25 mouse cellular contexts compared by ENCODE assay signal in the genomic region with DNA sequence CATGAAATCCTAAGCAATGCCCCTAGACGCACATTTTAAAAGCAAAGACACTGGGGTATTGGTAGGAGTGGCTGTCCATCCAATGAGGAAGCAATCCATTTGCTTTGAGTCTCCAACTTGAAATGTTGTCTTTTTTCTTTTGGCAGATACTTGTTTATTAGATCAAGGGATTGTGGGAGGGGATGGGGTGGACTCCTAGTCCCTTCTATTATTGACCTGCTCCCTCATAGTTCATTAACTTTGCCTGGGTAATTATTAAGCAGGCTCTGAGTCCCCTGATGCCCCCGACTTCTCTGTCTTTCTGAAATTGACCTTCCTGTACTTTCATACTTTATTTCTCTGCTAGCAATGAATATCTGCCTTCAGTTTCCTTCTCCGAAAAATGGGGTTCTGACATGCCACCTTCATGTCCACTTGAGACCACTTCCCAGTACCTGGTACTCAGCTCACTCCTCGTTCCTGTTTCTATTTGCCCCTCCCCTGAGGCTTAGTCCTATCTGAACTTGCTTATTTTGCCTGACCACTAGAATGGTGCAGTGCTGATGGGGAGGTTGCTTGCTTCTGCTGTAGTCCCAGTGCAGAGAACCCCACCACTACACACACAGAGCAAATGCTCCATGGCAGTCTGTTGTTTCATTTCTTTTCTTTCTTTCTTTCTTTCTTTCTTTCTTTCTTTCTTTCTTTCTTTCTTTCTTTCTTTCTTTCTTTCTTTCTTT. TPM values are rescaled to one million over a fixed set of nuclear protein-coding genes. Genes with fewer than 3 reads are reported as not detected.
DNase-seq lines count a peak whose midpoint lies in the region; ATAC-seq and TF ChIP-seq lines count a peak whose summit lies in the region.
"Had no signal": no experiment of that assay in that cellular context is flagged by ENCODE, and none has a peak within 500 bp of the region (broad histone marks: within the 10 kb centered on the region; RNA-seq: fewer than 3 reads in every experiment).

No protein-coding gene starts in this region.

- WGBS in kidney, embryonic 14.5 days = 63% methylated on average over 4 of the region's 4 CpGs
- WGBS in kidney, embryonic 15.5 days = 56% methylated on average over 4 of the region's 4 CpGs
- 55% methylated on average over 4 of the region's 4 CpGs for WGBS in liver, embryonic 11.5 days
- 40% methylated on average over 4 of the region's 4 CpGs for WGBS in liver, postnatal 0 days (ENCODE audit: insufficient replicate concordance)
- WGBS in hindbrain, embryonic 14.5 days = 79% methylated on average over 4 of the region's 4 CpGs
- 78% methylated on average over 4 of the region's 4 CpGs for WGBS in hindbrain, embryonic 12.5 days

- no peaks in the 10 kb centered on the region for H3K36me3 ChIP-seq in kidney, embryonic 14.5 days (ENCODE audit: control insufficient read depth, insufficient read depth, low read length)
- no peaks in the 10 kb centered on the region for H3K36me3 ChIP-seq in kidney, embryonic 15.5 days
- H3K36me3 ChIP-seq in liver, embryonic 11.5 days (ENCODE audit: control insufficient read depth, insufficient read depth, low read length) = no peaks in the 10 kb centered on the region
- H3K36me3 ChIP-seq in liver, postnatal 0 days (replicated peaks; ENCODE audit: insufficient read depth, low read length) = no peaks in the 10 kb centered on the region
- H3K36me3 ChIP-seq in hindbrain, embryonic 14.5 days (replicated peaks; ENCODE audit: control insufficient read depth, insufficient read depth) = no peaks in the 10 kb centered on the region
- H3K36me3 ChIP-seq in hindbrain, embryonic 12.5 days = no peaks in the 10 kb centered on the region
- H3K36me3 ChIP-seq: hindbrain, embryonic 13.5 days; neural tube, embryonic 15.5 days had no signal

- no peaks in the 10 kb centered on the region for H3K27me3 ChIP-seq in kidney, embryonic 14.5 days (ENCODE audit: control insufficient read depth, insufficient read depth, low read length)
- peaks cover 6% of the 10 kb centered on the region; the same call in 1 of the 2 replicates for H3K27me3 ChIP-seq in kidney, embryonic 15.5 days
- no peaks in the 10 kb centered on the region for H3K27me3 ChIP-seq in liver, embryonic 11.5 days (replicated peaks; ENCODE audit: control insufficient read depth, insufficient read depth, low read length)
- H3K27me3 ChIP-seq in liver, postnatal 0 days (ENCODE audit: insufficient read depth, low read length) = no peaks in the 10 kb centered on the region
- no peaks in the 10 kb centered on the region for H3K27me3 ChIP-seq in hindbrain, embryonic 14.5 days (ENCODE audit: control insufficient read depth, insufficient read depth, low read length)
- H3K27me3 ChIP-seq in hindbrain, embryonic 12.5 days = no peaks in the 10 kb centered on the region
- H3K27me3 ChIP-seq: hindbrain, embryonic 13.5 days; neural tube, embryonic 15.5 days had no signal

- H3K4me3 ChIP-seq in kidney, embryonic 14.5 days (ENCODE audit: low read length) = no peak overlapping the region
- no peak overlapping the region for H3K4me3 ChIP-seq in kidney, embryonic 15.5 days (replicated peaks)
- no peak overlapping the region for H3K4me3 ChIP-seq in liver, embryonic 11.5 days (ENCODE audit: low read depth, low read length)
- H3K4me3 ChIP-seq in liver, postnatal 0 days (ENCODE audit: low read depth, low read length) = no peak overlapping the region
- H3K4me3 ChIP-seq in hindbrain, embryonic 14.5 days (replicated peaks; ENCODE audit: low read length) = no peak overlapping the region
- no peak overlapping the region for H3K4me3 ChIP-seq in hindbrain, embryonic 12.5 days
- H3K4me3 ChIP-seq: heart, adult 2 months; hindbrain, embryonic 13.5 days; neural tube, embryonic 15.5 days had no signal

- DNase-seq in kidney, adult 11 months = peak; percentile 72
- DNase-seq in liver, embryonic 11.5 days (ENCODE audit: low spot score) = no peak
- no peak for DNase-seq in liver, postnatal 0 days
- DNase-seq in embryo, embryonic 11 days = no peak
- no peak for DNase-seq in hindbrain, embryonic 14.5 days (ENCODE audit: low spot score)
- DNase-seq: adrenal gland, postnatal 10 days; cerebellum, adult 8-10 months; gastrocnemius, postnatal 36 days; heart, adult 2 months; lung, adult 2 months; lung, postnatal 14 days; right cerebral cortex, adult 18-20 months; right cerebral cortex, postnatal 4 days; thymus, adult 2 months; thymus, postnatal 4 days had no signal

- no peak overlapping the region for H3K27ac ChIP-seq in kidney, embryonic 14.5 days (ENCODE audit: low read depth, low read length)
- H3K27ac ChIP-seq in kidney, embryonic 15.5 days = peak overlapping the region; percentile 64
- H3K27ac ChIP-seq in liver, embryonic 11.5 days (ENCODE audit: low read depth, low read length) = peak overlapping the region; percentile 45; the same call in 1 of the 2 replicates
- H3K27ac ChIP-seq in liver, postnatal 0 days (ENCODE audit: low read depth) = peak overlapping the region; percentile 86
- H3K27ac ChIP-seq in hindbrain, embryonic 14.5 days = no peak overlapping the region
- no peak overlapping the region for H3K27ac ChIP-seq in hindbrain, embryonic 12.5 days
- H3K27ac ChIP-seq: heart, adult 2 months; hindbrain, embryonic 13.5 days; neural tube, embryonic 15.5 days had no signal

- TF ChIP-seq CTCF in liver, postnatal 0 days (IDR thresholded peaks at IDR 0.05; ENCODE audit: low read depth) = no peak

- H3K9ac ChIP-seq in kidney, embryonic 14.5 days (ENCODE audit: low read depth, low read length) = no peak overlapping the region
- H3K9ac ChIP-seq in kidney, embryonic 15.5 days = no peak overlapping the region
- H3K9ac ChIP-seq in liver, embryonic 11.5 days (ENCODE audit: low read depth, low read length) = no peak overlapping the region
- H3K9ac ChIP-seq in liver, postnatal 0 days (replicated peaks) = no peak overlapping the region
- no peak overlapping the region for H3K9ac ChIP-seq in hindbrain, embryonic 14.5 days
- H3K9ac ChIP-seq in hindbrain, embryonic 12.5 days = no peak overlapping the region
- H3K9ac ChIP-seq: hindbrain, embryonic 13.5 days; neural tube, embryonic 15.5 days had no signal

- H3K4me1 ChIP-seq in kidney, embryonic 14.5 days (ENCODE audit: control insufficient read depth, insufficient read depth, low read length) = no peaks in the 10 kb centered on the region
- 0 out of 2 replicates have a peak, but pooled peaks cover 6% of the 10 kb centered on the region for H3K4me1 ChIP-seq in kidney, embryonic 15.5 days
- no peaks in the 10 kb centered on the region for H3K4me1 ChIP-seq in liver, embryonic 11.5 days (replicated peaks; ENCODE audit: control insufficient read depth, insufficient read depth, low read length)
- H3K4me1 ChIP-seq in liver, postnatal 0 days (ENCODE audit: insufficient read depth) = peaks cover 3% of the 10 kb centered on the region; the same call in 1 of the 2 replicates
- no peaks in the 10 kb centered on the region for H3K4me1 ChIP-seq in hindbrain, embryonic 14.5 days (replicated peaks; ENCODE audit: control insufficient read depth, insufficient read depth, low read length)
- no peaks in the 10 kb centered on the region for H3K4me1 ChIP-seq in hindbrain, embryonic 12.5 days
- H3K4me1 ChIP-seq: hindbrain, embryonic 13.5 days; neural tube, embryonic 15.5 days had no signal

- peak; percentile 56; the same call in 1 of the 2 replicates for TF ChIP-seq EP300 in liver, postnatal 0 days (IDR thresholded peaks at IDR 0.05; ENCODE audit: low read depth)

- H3K9me3 ChIP-seq in kidney, embryonic 14.5 days (ENCODE audit: control insufficient read depth, low read length) = no peaks in the 10 kb centered on the region
- H3K9me3 ChIP-seq in kidney, embryonic 15.5 days (replicated peaks) = no peaks in the 10 kb centered on the region
- no peaks in the 10 kb centered on the region for H3K9me3 ChIP-seq in liver, embryonic 11.5 days (ENCODE audit: control insufficient read depth, low read length)
- H3K9me3 ChIP-seq in liver, postnatal 0 days (ENCODE audit: low read length) = no peaks in the 10 kb centered on the region
- H3K9me3 ChIP-seq in hindbrain, embryonic 14.5 days (ENCODE audit: control insufficient read depth, low read length) = no peaks in the 10 kb centered on the region
- no peaks in the 10 kb centered on the region for H3K9me3 ChIP-seq in hindbrain, embryonic 12.5 days (replicated peaks)
- H3K9me3 ChIP-seq: hindbrain, embryonic 13.5 days; neural tube, embryonic 15.5 days had no signal

- ATAC-seq in kidney, embryonic 14.5 days (ENCODE audit: low FRiP score, low TSS enrichment) = no peak
- no peak for ATAC-seq in kidney, embryonic 15.5 days (replicated peaks; ENCODE audit: low FRiP score)
- peak; percentile 67; the same call in 1 of the 2 replicates for ATAC-seq in liver, embryonic 11.5 days (replicated peaks; ENCODE audit: low FRiP score)
- ATAC-seq in liver, postnatal 0 days = peak; percentile 65
- no peak for ATAC-seq in hindbrain, embryonic 14.5 days (ENCODE audit: low FRiP score)
- no peak for ATAC-seq in hindbrain, embryonic 12.5 days (ENCODE audit: low FRiP score)
- ATAC-seq: forebrain, embryonic 16.5 days; inflammation-experienced regulatory T-cells, adult 6 months had no signal

- no peak overlapping the region for H3K4me2 ChIP-seq in kidney, embryonic 14.5 days (replicated peaks; ENCODE audit: low read depth, low read length)
- H3K4me2 ChIP-seq in kidney, embryonic 15.5 days = peak overlapping the region; percentile 23; the same call in 1 of the 2 replicates
- peak overlapping the region; percentile 31; the same call in 1 of the 2 replicates for H3K4me2 ChIP-seq in liver, embryonic 11.5 days
- H3K4me2 ChIP-seq in liver, postnatal 0 days (ENCODE audit: low read depth, low read length) = peak overlapping the region; percentile 65
- no peak overlapping the region for H3K4me2 ChIP-seq in hindbrain, embryonic 14.5 days (replicated peaks)
- H3K4me2 ChIP-seq in hindbrain, embryonic 12.5 days (replicated peaks) = no peak overlapping the region
- H3K4me2 ChIP-seq: hindbrain, embryonic 13.5 days; midbrain, embryonic 11.5 days; neural tube, embryonic 15.5 days had no signal

RNA-seq across cellular contexts. Expression of a gene that starts 1.0 kb away (rescaled TPM):
- polyA plus RNA-seq in kidney, embryonic 14.5 days (2014; fragmentation: Nextera tagmentation; extraction: Ambion mirVana) = 0.36 and 0.60 TPM in 2 replicates
- 3.1 and 3.3 TPM in 2 replicates for polyA plus RNA-seq in kidney, embryonic 15.5 days (2015; fragmentation: Nextera tagmentation; extraction: Ambion mirVana)
- polyA plus RNA-seq in liver, embryonic 11.5 days (2014; fragmentation: Nextera tagmentation; extraction: Ambion mirVana) = 4.6 and 5.0 TPM in 2 replicates
- 146 and 162 TPM in 2 replicates for polyA plus RNA-seq in liver, postnatal 0 days (2015; fragmentation: Nextera tagmentation; extraction: Ambion mirVana)
- polyA plus RNA-seq in hindbrain, embryonic 14.5 days (2014; fragmentation: Nextera tagmentation; extraction: Ambion mirVana) = 0.12 and 0.29 TPM in 2 replicates
- polyA plus RNA-seq in hindbrain, embryonic 12.5 days (2016; fragmentation: Nextera tagmentation; extraction: Ambion mirVana) = not detected in 2 replicates
- polyA plus RNA-seq: forebrain, embryonic 16.5 days; heart, embryonic 14.5 days; hindbrain, embryonic 13.5 days; inflammation-experienced regulatory T-cells, adult 6 months; limb, embryonic 11.5 days; neural tube, embryonic 15.5 days had no signal

RNA-seq across cellular contexts. Expression of a gene that starts 27.1 kb away (rescaled TPM):
- polyA plus RNA-seq in kidney, embryonic 14.5 days (2014; fragmentation: Nextera tagmentation; extraction: Ambion mirVana) = 0.70 and 0.93 TPM in 2 replicates
- 1.1 and 1.4 TPM in 2 replicates for polyA plus RNA-seq in kidney, embryonic 15.5 days (2015; fragmentation: Nextera tagmentation; extraction: Ambion mirVana)
- polyA plus RNA-seq in liver, embryonic 11.5 days (2014; fragmentation: Nextera tagmentation; extraction: Ambion mirVana) = 0.78 and 0.91 TPM in 2 replicates
- polyA plus RNA-seq in liver, postnatal 0 days (2015; fragmentation: Nextera tagmentation; extraction: Ambion mirVana) = not detected in 2 replicates
- 9.3 and 13.5 TPM in 2 replicates for polyA plus RNA-seq in hindbrain, embryonic 14.5 days (2014; fragmentation: Nextera tagmentation; extraction: Ambion mirVana)
- 46.1 and 49.1 TPM in 2 replicates for polyA plus RNA-seq in hindbrain, embryonic 12.5 days (2016; fragmentation: Nextera tagmentation; extraction: Ambion mirVana)
- polyA plus RNA-seq: inflammation-experienced regulatory T-cells, adult 6 months had no signal

Comparison
In these comparisons a context has a peak if more than half of its experiments do, and no peak if none do; other contexts are left out.
1. H3K27ac ChIP-seq: peak in kidney, embryonic 15.5 days (single experiment), liver, embryonic 11.5 days (single experiment) and liver, postnatal 0 days (single experiment); none in kidney, embryonic 14.5 days (single experiment), hindbrain, embryonic 14.5 days (single experiment) and hindbrain, embryonic 12.5 days (single experiment).
2. H3K4me2 ChIP-seq: peak in kidney, embryonic 15.5 days (single experiment), liver, embryonic 11.5 days (single experiment) and liver, postnatal 0 days (single experiment); none in kidney, embryonic 14.5 days (single experiment), hindbrain, embryonic 14.5 days (single experiment) and hindbrain, embryonic 12.5 days (single experiment).
3. RNA of a gene that starts 1.0 kb away (polyA plus RNA-seq): 146 to 162 TPM in liver, postnatal 0 days; 4.6 to 5.0 TPM in liver, embryonic 11.5 days, 3.1 to 3.3 TPM in kidney, embryonic 15.5 days, 0.36 to 0.60 TPM in kidney, embryonic 14.5 days, 0.12 to 0.29 TPM in hindbrain, embryonic 14.5 days and not detected in hindbrain, embryonic 12.5 days; every median in the first group is over 10 times any median in the second.
4. ATAC-seq: peak in liver, embryonic 11.5 days (single experiment) and liver, postnatal 0 days (single experiment); none in kidney, embryonic 14.5 days (single experiment), kidney, embryonic 15.5 days (single experiment), hindbrain, embryonic 14.5 days (single experiment) and hindbrain, embryonic 12.5 days (single experiment).